Mouse (Mus musculus): ENCODE measurements around the gene Bckdk. TPM values are rescaled to one million over a fixed set of nuclear protein-coding genes. Genes with fewer than 3 reads are reported as not detected.
A peak's percentile ranks its signal among the peaks of the same experiment; 100 is the strongest.
"Not testable (repeated sequence)": the region's sequence is repeated elsewhere in the genome, so short reads cannot be mapped to it uniquely, and the experiment has no call there.

Gene Bckdk
- polyA plus RNA-seq, 1 experiment from 2014 or later: 67.1 TPM

DNA sequence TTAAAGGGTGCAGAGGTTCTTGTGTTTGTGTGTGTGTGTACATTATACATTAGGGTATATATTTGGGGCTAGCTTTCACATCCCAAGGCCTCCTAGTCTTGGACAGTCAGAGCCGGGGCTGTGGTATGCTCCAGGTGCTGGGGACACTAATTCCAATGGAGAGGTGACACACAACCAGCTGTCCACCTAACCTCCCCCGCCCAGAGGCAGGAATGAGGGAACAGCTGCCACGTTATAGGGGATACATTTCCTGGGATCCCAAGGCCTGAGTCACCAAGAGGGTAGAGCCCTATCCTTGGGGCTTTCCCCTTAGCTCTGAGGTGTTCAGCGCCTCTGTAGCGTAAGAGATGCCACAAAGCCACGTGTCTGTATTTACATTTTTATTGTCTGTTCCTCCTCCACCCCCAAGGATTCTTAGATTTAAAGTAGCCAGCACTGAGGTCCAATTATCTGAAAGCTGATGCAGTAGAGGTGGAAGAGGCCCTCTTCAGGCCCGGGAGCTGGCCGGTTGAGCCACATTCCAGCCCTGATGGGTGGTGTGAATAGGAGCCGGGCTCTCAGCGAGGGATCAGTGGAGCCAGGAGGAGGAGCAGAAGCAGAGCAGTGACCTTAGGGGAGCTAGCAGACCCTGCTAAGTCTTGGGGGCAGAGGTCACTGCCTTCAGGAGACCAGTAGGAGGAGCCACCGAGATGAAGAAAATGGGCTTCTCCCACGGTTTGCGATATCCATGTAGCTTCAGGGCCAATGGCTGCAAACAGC is 28.6 kb downstream of the Bckdk start:
- H3K9me3 ChIP-seq (ENCODE audit: control insufficient read depth, low read length): no peaks in the 10 kb centered on the region
- ATAC-seq: no peak
- no peak overlapping the region for H3K9ac ChIP-seq (ENCODE audit: low read depth, low read length)
- no peak overlapping the region for H3K4me2 ChIP-seq (ENCODE audit: low read length)
- H3K4me3 ChIP-seq (ENCODE audit: low read length): no peak overlapping the region
- peaks cover 10% of the 10 kb centered on the region for H3K27me3 ChIP-seq (replicated peaks; ENCODE audit: control insufficient read depth, insufficient read depth, low read length)
- no peak overlapping the region for H3K27ac ChIP-seq (ENCODE audit: low read depth, low read length)
- peaks cover 12% of the 10 kb centered on the region for H3K4me1 ChIP-seq (ENCODE audit: control insufficient read depth, insufficient read depth, low read depth, low read length)
- WGBS: 21% methylated on average over 13 of the region's 13 CpGs
- H3K36me3 ChIP-seq (ENCODE audit: control insufficient read depth, insufficient read depth, low read length): no peaks in the 10 kb centered on the region

DNA sequence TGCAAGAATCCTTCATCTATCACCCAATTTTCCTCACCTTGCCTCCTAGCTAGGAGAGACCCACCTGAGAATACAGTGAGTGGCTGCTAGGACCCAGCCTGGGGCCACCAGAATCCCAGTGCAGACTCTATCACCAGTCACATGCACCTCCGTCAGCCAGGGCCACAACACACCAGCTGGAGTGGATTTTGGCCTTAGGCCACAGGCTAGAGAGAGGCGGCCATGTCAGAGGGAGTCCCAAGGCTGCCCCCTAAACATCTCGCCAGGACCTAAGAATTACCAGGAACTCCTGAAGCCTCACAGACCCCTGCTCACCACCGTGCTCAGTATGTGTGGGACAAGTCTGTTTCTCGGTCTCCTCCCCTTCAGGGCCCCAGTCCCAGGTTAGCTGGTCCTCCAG is 30.2 kb downstream of the Bckdk start:
- no peak overlapping the region for H3K4me2 ChIP-seq (ENCODE audit: low read length)
- H3K4me3 ChIP-seq (ENCODE audit: low read length): no peak overlapping the region
- no peaks in the 10 kb centered on the region for H3K9me3 ChIP-seq (ENCODE audit: control insufficient read depth, low read length)
- H3K27me3 ChIP-seq (replicated peaks; ENCODE audit: control insufficient read depth, insufficient read depth, low read length): peaks cover 6% of the 10 kb centered on the region
- no peak for ATAC-seq
- H3K4me1 ChIP-seq (ENCODE audit: control insufficient read depth, insufficient read depth, low read depth, low read length): peaks cover 12% of the 10 kb centered on the region
- 90% methylated on average over 5 of the region's 5 CpGs for WGBS
- no peaks in the 10 kb centered on the region for H3K36me3 ChIP-seq (ENCODE audit: control insufficient read depth, insufficient read depth, low read length)
- no peak overlapping the region for H3K27ac ChIP-seq (ENCODE audit: low read depth, low read length)
- H3K9ac ChIP-seq (ENCODE audit: low read depth, low read length): no peak overlapping the region

DNA sequence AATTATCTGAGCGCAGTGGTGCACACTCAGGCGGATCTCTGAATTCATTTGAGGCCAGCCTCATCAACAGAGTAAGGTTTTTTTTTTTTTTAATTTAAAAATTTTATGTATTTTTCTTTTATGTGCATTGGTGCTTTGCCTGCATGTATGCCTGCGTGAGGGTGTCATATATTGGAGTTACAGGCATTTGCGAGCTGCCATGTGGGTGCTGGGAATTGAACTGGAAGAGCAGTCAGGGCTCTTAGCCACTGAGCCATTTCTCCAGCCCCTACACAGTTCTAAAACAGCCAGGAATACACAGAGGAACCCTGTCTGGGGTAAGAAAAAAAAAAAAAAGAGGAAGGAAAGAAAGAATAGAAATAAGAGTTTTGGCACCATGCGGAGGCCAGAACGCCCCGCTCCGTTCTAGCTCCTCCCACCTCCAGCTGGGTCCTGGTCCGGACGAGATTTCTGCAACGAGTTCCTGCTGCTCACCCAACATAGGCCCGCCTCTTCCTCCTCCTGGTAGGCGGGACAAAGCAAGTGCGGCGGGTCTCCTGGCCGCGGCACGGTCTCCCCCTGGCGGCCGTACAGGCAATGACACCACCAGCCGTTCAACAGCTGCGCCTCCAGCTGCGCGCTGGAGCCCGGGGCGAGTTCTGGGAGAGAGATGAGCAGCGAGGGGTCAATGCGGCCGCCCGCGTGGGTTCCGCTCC is 31.3 kb downstream of the Bckdk start:
- peaks cover 12% of the 10 kb centered on the region for H3K4me1 ChIP-seq (ENCODE audit: control insufficient read depth, insufficient read depth, low read depth, low read length)
- ATAC-seq: peak; percentile 96
- H3K9ac ChIP-seq (ENCODE audit: low read depth, low read length): peak overlapping the region; percentile 93
- WGBS: 6% methylated on average over 31 of the region's 32 CpGs
- no peaks in the 10 kb centered on the region for H3K9me3 ChIP-seq (ENCODE audit: control insufficient read depth, low read length)
- peak overlapping the region; percentile 90 for H3K27ac ChIP-seq (ENCODE audit: low read depth, low read length)
- peaks cover 4% of the 10 kb centered on the region for H3K27me3 ChIP-seq (replicated peaks; ENCODE audit: control insufficient read depth, insufficient read depth, low read length)
- H3K4me2 ChIP-seq (ENCODE audit: low read length): peak overlapping the region; percentile 93
- no peaks in the 10 kb centered on the region for H3K36me3 ChIP-seq (ENCODE audit: control insufficient read depth, insufficient read depth, low read length)
- H3K4me3 ChIP-seq (ENCODE audit: low read length): peak overlapping the region; percentile 85

DNA sequence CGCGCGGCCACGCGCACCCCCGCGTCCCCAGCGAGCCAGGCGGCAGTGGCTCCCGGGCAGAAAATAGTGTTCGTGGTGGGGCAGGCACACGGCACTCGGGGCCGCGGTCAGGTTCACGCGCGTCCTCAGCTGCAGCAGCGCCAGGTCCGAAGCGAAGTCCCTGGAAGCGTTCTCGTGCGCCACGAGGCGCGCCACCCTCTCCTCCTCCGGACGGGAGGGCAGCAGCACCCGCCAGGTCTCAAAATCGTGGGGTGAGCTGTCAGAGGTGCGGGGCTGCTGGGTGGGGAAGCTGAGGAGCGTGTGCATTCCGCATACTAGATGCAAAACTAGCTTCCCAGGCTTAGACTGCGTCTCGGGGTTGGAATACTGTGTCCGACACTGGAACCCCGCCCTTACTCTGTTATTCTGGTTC is 31.9 kb downstream of the Bckdk start:
- H3K4me3 ChIP-seq (ENCODE audit: low read length): peak overlapping the region; percentile 85
- H3K9ac ChIP-seq (ENCODE audit: low read depth, low read length): peak overlapping the region; percentile 93
- peak; percentile 83 for ATAC-seq
- peak overlapping the region; percentile 93 for H3K4me2 ChIP-seq (ENCODE audit: low read length)
- H3K9me3 ChIP-seq (ENCODE audit: control insufficient read depth, low read length): no peaks in the 10 kb centered on the region
- H3K27ac ChIP-seq (ENCODE audit: low read depth, low read length): peak overlapping the region; percentile 90
- peaks cover 12% of the 10 kb centered on the region for H3K4me1 ChIP-seq (ENCODE audit: control insufficient read depth, insufficient read depth, low read depth, low read length)
- no peaks in the 10 kb centered on the region for H3K36me3 ChIP-seq (ENCODE audit: control insufficient read depth, insufficient read depth, low read length)
- H3K27me3 ChIP-seq (replicated peaks; ENCODE audit: control insufficient read depth, insufficient read depth, low read length): no peaks in the 10 kb centered on the region; the same call in 1 of the 2 replicates
- WGBS: under 1% methylated on average over 34 of the region's 38 CpGs

DNA sequence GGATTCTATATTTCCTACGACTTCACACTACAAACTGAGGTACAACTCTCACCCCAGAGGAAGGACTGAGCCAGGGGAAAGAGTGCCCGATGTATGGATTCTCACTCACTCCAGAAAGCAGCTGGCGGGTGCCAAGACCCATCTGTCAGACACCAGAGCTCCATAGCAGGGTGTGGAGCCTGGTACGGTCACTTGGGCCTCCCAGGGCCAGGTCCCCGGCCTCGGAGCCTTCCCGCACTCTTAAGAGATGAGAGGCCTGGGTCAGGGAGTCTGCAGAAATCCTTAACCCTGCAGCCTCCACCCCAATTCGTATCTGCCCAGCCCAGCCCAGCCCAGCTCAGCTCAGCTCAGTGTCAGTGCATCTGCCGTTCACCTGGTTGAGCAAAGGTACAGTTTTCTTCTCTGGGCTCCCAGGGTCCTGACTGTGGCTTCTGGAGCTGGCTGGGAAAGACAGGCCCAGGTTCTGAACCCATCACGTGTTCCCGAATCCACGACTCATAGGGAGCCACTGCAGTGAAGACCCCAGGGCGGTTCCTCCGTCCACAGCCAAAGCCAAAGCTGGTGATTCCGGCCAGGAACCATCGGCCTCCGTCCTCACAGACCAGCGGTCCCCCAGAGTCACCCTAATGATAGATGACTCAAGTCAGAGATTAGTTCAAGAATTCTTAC is 32.5 kb downstream of the Bckdk start:
- H3K27ac ChIP-seq (ENCODE audit: low read depth, low read length): peak overlapping the region; percentile 90
- 0 out of 2 replicates have a peak, but pooled peaks have one; percentile 2 for ATAC-seq
- H3K4me3 ChIP-seq (ENCODE audit: low read length): peak overlapping the region; percentile 85
- H3K4me1 ChIP-seq (ENCODE audit: control insufficient read depth, insufficient read depth, low read depth, low read length): peaks cover 12% of the 10 kb centered on the region
- no peaks in the 10 kb centered on the region for H3K9me3 ChIP-seq (ENCODE audit: control insufficient read depth, low read length)
- WGBS: 53% methylated on average over 18 of the region's 18 CpGs
- peak overlapping the region; percentile 93 for H3K4me2 ChIP-seq (ENCODE audit: low read length)
- peak overlapping the region; percentile 93 for H3K9ac ChIP-seq (ENCODE audit: low read depth, low read length)
- H3K27me3 ChIP-seq (replicated peaks; ENCODE audit: control insufficient read depth, insufficient read depth, low read length): no peaks in the 10 kb centered on the region; the same call in 1 of the 2 replicates
- H3K36me3 ChIP-seq (ENCODE audit: control insufficient read depth, insufficient read depth, low read length): no peaks in the 10 kb centered on the region

DNA sequence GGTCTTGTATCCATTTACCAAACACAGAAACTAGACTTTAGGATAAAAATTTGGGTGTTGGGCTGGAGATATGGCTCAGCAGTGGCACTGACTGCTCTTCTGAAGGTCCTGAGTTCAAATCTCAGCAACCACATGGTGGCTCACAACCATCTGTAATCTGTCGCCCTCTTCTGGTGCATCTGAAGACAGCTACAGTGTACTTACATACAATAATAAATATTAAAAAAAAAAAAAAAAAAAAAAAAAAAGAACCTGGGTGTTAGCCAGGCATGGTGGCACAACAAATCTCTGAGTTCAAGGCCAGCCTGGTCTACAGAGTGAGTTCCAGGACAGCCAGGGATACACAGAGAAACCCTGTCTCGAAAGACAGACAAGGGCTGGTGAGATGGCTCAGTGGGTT is 38.2 kb downstream of the Bckdk start:
- not testable (repeated sequence) for H3K36me3 ChIP-seq (ENCODE audit: control insufficient read depth, insufficient read depth, low read length); H3K4me2 ChIP-seq (ENCODE audit: low read length); H3K4me1 ChIP-seq (ENCODE audit: control insufficient read depth, insufficient read depth, low read depth, low read length); H3K9ac ChIP-seq (ENCODE audit: low read depth, low read length); H3K9me3 ChIP-seq (ENCODE audit: control insufficient read depth, low read length); ATAC-seq; H3K4me3 ChIP-seq (ENCODE audit: low read length); H3K27ac ChIP-seq (ENCODE audit: low read depth, low read length)
- WGBS: 64% methylated on average over 2 of the region's 2 CpGs
- H3K27me3 ChIP-seq (replicated peaks; ENCODE audit: control insufficient read depth, insufficient read depth, low read length): peaks cover 17% of the 10 kb centered on the region

DNA sequence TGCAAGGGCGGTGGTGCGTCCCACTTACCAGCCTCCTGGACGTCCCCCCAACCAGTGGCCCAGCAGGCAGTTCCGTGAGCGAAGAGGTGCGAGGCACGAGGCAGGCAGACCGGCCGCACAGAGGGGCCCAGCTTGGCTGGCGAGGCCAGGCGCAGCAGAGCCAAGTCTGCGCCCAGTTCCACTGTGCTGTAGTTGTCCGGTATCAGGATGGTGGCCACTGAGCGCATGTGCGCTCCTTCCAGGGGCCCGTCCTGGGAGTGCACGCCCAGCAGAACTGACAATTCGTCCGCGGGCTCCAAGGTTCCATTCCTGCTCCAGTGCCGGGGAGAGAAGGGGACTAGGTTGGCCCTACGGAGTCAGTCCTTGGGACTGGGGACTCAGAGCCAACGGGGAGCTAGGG is 40.7 kb downstream of the Bckdk start:
- Histone ChIP-seq H3K9me3 (ENCODE audit: control insufficient read depth, low read length) (no peaks in the 10 kb centered on the region), H3K36me3 (ENCODE audit: control insufficient read depth, insufficient read depth, low read length) (no peaks in the 10 kb centered on the region), H3K9ac (ENCODE audit: low read depth, low read length) (no peak overlapping the region), H3K4me2 (ENCODE audit: low read length) (peak overlapping the region; percentile 25; the same call in 1 of the 2 replicates), H3K4me3 (ENCODE audit: low read length) (no peak overlapping the region), H3K4me1 (ENCODE audit: control insufficient read depth, insufficient read depth, low read depth, low read length) (no peaks in the 10 kb centered on the region), H3K27me3 (replicated peaks; ENCODE audit: control insufficient read depth, insufficient read depth, low read length) (peaks cover 17% of the 10 kb centered on the region), H3K27ac (ENCODE audit: low read depth, low read length) (no peak overlapping the region)
- no peak for ATAC-seq
- WGBS: 12% methylated on average over 23 of the region's 23 CpGs

DNA sequence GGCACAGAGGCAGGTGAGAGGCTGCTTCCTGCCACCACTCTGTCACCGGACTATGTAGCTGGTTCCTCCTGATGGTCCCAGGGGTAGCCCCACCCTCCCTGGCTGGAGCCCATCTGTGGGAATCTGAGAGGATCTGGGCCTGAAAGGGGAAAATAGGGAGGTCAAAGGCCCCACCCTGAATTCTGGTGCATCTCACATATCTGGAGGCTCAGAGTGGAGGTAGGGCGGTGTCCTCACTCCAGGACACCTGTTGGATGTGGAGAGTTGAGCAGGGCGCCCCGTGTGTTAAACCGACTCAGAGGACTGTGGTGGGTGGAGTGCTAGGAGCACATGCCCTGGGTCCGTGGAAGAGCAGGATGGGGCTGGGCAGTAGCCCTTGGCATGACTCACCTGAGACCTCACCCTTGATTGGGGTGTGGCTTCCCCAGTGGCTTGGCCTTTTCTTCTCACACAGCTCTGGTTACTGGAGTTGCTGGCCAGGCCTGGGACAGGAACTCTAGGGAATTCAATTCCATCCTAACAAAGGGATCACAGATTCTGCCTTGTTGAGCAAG is 42.7 kb downstream of the Bckdk start, which contains the start of gene Prss36:
Prss36 (minus strand) TSS at position 256 of the 554 bp plus-strand sequence.
- no peak within 1 kb of the TSS for H3K27ac ChIP-seq (ENCODE audit: low read depth, low read length)
- 81% methylated on average over 6 of the region's 6 CpGs for WGBS
- no peak within 1 kb of the TSS for H3K4me2 ChIP-seq (ENCODE audit: low read length)
- H3K4me3 ChIP-seq (ENCODE audit: low read length): no peak within 1 kb of the TSS
- no peak for ATAC-seq
- H3K27me3 ChIP-seq (replicated peaks; ENCODE audit: control insufficient read depth, insufficient read depth, low read length): peaks cover 17% of the 10 kb centered on the region
- H3K9ac ChIP-seq (ENCODE audit: low read depth, low read length): no peak within 1 kb of the TSS
- no peaks in the 10 kb centered on the region for H3K36me3 ChIP-seq (ENCODE audit: control insufficient read depth, insufficient read depth, low read length)
- no peaks in the 10 kb centered on the region for H3K9me3 ChIP-seq (ENCODE audit: control insufficient read depth, low read length)
- no peaks in the 10 kb centered on the region for H3K4me1 ChIP-seq (ENCODE audit: control insufficient read depth, insufficient read depth, low read depth, low read length)
